Mouse (Mus musculus) cerebellum, adult (tissue): ENCODE data around the gene Mast4.

Experiments
- ATAC-seq: cut with Nextera tagmentation; 2 replicates; pipeline ENCODE4 v1.9.2; 2017; ENCODE audit warnings: mild to moderate bottlenecking, moderate library complexity, mixed read lengths; ENCODE audit not compliant: insufficient number of reproducible peaks, low FRiP score, low TSS enrichment

Gene Mast4

DNA sequence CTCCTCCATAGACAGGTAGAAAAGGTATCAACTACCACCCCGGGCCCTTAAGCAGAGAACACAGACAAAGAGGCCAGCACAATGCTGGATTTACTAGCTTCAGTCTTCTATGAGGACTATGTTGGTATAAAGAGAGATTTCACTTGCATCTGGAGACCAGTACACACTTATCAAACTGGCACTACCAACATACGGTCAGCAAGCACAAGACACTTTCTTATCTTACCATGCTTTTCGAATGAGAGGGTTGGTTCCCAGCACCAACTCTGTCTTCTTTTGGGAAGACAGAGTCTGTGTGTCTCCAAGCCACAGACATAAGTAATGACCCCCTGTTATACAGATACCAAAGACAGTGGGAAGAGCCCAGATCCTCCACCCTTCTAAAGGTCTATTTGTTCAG lies 555.4 kb downstream of the Mast4 start:
- ATAC-seq = no peak

DNA sequence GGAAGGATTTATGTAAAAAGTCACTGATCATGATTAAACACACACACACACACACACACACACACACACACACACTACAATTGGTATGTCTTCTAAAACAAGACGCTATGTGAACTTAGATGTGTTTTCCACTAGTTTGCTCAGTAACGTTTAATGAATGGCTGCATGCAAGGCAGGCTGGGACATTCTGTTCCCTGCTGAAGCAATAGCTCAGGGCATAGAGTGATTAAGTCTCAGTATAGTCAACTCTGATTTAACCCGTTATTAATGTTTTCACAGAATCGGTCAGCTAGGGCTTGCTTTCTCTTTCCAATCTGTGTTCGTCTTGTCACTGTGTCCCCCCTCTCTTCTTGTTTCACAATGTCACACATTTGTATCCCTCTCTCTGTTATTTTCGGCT lies 558.8 kb downstream of the Mast4 start:
- ATAC-seq = no peak

DNA sequence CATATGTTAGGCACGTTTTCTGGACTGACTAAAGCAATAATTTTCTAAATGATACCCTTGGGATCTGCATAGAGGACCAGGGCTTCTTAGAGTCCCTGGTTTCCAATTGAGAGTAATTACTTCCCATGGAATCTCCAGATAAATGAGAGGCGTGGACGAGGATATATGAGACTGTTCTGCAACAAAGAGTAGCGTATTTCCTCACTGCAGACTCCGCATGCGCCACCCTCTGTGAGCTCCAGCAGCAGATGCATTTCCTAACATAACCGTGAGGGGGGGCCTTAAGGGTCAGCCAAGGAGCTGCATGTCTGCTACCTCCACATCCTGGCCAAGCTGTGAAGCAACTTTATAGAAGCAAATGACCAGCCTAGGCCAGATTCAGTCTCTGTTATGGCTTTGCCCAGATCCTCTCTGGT lies 559.5 kb downstream of the Mast4 start:
- ATAC-seq = no peak

DNA sequence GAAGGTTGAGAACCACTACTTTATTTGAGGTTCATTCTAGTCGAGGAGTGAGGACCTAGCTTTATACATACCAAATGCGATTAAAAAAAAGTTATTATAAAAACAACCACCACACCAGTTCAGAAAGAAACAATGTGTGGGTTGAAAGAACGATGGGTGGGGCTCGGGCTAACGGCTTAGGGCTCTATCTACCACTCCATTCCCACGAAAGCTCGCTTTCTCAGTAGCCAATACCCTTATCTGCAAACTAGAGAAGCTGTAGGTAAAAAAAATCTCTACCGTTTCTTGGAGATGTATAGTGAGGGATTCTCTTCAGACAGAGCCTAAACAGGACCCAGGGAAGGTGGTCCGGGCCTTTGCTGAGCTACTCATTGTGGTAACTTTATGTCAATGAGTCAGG lies 561.1 kb downstream of the Mast4 start:
- no peak for ATAC-seq

DNA sequence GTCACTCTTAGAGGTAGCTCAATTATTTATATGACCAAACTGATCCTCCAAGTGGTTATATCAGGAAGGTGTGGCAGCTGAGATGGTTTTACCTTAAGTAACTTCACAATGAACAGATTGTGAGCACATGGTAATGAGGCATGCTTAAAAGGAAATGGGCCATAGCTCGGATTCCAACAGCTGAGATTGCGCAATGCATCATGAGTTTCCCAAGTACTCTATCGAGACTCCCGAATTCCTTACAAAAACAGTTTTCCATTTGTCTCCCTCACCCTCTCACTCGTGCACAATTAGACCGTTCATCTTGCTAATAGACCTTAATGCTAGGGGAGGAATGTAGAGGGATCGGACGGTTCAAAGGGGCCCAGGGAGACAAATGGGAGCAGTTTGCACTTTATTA lies 564.1 kb downstream of the Mast4 start:
- no peak for ATAC-seq

DNA sequence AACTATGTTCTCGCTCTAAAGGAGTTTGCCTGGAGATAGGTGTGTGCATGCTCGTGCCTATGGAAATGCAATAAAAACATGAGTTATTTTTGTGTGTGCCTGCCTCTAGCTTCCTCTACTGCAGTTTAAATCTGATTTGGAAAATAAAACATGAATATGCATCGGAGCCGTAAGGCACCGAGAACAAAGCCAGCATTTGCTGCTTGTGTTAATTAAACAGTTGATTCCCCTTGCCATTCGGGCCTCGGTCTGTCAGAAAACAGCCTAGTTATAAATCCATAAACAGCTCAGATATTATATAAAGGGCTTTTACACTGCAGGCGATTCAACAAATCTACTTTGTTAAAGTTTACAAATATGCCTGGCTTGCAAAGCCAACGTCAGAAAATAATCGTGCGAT lies 565.8 kb downstream of the Mast4 start:
- ATAC-seq = no peak

DNA sequence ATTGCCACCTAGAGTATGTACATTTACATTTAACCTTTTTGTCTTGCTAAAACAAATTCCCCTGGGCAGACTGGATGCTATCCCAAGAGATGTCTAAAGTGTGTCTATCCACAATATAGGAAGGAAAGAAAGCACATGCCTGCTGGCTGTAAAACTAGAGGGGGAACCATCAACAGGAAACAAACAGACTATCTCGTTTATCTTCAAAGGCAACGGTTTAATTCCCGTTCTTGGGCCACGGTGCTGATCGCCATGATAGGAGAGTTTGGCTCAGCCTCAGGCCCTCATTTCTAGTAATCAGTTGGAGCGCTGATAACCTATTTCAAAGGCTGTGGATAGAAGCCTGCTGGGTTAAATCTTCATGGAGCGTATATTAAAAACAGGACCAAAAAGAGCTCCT lies 567.2 kb downstream of the Mast4 start:
- no peak for ATAC-seq

DNA sequence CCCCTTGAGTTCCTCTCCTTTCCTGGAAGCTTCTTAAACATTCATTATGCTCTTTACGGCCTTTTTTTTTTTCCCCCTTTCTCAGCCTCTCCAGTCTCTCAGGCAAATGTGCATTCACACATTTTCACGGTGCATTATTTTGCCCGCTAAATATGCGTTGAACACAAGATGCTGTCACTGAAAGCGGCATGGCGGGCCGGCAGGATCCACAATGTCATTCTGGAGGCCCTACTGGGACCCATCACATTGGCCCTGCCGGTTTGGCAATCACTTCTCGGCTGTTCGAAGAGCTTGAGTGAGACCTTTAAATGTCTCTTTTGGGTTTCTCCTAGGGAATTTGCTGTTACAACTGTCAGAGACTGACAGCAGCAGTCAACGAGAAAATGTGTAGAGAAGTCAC lies 569.1 kb downstream of the Mast4 start:
- no peak for ATAC-seq

DNA sequence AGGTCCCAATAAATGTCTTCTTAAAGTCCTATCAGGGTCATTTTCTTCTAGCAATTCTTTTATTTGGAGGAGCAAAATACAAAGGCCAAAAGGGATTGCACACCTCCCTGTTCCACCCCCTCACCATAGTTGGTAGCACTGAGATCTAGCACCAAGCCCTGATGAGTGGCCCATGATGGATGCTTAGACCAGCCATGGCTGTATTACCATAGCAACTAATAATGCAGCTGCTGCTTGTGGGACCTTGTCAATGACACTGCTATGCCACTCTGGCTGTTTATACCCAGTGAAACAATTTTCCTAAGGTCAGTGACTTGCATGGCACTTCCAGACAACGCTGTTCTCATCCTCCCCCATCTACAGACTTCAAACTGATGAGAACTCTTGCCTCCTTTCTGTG lies 570.1 kb downstream of the Mast4 start:
- no peak for ATAC-seq

DNA sequence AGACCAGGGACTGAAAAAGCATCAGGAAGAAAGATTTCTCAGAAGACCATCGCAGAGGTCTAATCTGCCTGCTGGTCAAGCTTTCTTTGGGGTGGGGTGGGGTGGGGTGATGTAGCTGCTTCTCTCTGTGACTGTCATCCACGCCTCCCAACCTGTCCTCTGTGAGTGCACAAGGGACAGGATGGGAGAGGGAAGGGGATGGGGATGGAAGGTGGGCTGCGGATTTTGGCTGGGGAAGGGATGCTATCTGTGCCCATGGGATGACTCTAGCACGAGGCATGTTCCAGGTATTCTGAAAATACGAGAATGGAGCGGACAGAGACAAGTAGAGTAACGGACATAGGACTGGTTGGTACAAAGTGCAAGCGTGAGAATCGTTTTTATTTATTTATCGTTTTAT lies 572.1 kb downstream of the Mast4 start:
- ATAC-seq = no peak

DNA sequence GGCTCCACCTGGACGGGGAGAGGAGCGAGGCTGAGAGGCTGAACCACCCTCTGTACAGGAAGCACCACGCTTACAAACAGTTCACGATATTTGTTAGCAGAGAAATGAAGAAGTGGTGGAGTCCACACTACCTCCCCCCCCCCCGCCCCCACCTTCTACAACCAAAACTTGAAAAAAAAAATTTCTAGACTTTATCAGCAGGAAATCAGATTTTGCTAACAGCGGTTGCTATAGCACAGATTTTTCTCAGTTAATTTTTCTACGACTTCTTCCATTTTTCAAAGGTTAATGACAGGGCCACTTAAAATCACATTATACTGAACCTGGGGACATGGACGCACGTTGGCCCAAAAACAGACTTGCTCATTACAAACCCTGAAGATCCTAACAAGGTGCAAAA lies 572.9 kb downstream of the Mast4 start:
- ATAC-seq = no peak

DNA sequence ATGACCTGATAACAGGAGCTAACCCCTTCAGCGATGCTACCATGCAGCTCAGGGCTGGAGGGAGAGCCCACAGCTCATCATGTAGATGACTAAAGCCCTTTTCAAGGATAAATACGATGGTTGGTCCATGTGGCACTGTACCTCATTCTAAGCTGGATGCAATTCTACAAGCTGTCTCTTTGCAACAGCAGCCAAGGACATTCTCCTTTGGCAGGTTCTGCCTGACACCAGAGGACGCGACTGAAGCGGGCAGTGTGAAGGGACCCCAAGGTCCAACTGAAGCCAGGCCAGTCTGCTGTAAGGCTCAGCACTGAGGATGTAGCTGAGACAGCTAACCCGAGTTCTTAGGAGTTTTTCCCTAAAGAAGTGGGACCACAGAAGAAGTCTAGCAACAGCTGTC lies 576.3 kb downstream of the Mast4 start:
- ATAC-seq = no peak

DNA sequence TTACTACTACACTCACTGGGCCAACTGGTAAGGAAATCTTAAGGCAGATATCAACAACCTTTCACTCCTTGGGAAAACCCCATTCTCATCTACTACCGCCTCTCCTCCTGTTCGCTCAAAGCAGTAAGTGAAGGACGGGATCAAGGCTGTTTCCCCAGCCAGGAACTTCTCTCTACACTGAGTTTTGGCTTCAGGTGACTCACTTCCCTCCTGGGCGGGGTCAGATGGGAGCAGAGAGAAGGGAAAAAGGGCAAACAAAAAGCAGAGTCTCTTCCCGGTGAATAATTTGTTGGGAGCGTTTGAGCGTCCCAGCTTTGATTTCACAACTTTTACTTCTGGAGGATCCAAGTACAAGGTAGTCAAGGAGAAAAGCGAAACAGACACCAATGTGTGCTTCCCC lies 578.2 kb downstream of the Mast4 start:
- no peak for ATAC-seq

DNA sequence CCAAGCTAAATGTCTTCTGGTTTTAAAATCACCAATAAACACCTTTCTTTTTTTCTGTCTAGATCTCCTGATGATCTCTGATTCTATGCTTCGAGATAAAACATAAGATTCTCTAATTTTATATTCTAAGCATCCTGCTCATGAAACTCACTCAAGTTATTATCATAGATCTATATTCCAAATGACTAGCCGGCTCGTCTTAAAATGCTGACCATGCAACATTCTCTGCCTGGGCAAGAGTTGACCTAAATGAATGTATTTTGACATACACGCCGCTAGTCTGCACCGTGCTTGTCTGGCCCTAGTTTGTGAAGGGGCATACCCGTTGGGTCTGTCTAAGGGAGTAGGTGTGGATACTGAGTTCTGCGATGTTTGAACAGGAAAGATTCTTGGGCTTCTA lies 579.2 kb downstream of the Mast4 start:
- ATAC-seq = no peak

DNA sequence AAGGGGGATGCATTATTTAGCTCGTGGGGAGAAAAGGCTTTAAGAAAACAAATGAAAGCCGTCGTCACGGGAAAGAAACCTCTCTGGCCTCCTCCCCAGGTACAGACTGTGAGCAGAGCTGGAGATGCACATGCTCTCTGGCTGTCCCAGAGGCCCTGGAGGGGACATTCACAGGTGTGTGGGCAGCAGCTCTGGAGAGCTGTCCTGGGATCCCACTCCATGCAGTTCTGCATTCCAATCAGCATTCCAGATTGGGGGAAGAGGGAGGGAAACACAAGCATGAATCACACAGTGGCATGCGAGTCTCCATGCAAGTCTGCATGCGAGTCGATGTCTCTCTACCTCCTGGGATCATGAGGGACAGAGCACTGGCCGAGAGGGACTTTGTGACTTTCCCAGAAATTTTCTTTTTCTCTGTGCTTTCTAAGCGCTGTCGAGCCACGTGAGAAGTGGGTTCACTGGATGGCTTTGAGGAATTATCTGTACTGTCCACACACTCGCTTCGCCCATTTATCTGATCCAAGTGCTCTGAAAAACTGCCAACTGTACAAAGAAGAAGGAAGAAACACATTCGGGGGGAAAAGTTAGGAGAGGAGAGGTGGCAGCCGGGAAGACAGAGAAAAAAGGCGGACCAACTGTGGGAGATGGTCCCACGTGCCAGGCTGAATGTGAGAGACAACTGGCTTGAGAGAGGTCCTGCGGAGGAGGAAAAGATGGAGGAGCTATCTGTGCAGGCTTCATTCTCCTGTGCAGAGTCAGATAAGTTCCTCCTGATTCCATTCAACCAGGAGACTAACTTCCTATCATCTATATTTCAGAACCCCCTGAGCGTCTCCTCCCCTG lies 580.4 kb downstream of the Mast4 start:
- no peak for ATAC-seq

DNA sequence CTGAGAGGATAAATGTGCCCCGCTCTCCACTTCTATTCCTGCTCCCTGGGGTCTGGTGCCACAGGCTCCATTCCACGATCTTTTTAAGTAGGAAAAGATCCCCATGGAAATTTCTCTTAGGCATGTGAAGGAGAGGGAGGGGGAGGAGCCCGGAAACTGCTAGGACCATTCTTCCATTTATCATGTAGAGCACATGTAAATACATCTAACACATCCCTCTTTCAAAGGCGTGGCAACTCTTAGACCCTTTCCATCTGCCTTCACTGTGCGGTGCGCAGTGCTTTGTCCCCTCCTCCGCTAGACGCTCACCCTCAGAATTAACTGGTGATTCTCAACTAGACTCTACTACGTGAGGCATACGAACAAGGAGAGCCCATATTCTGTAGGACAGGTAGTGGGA lies 584.4 kb downstream of the Mast4 start:
- no peak for ATAC-seq

DNA sequence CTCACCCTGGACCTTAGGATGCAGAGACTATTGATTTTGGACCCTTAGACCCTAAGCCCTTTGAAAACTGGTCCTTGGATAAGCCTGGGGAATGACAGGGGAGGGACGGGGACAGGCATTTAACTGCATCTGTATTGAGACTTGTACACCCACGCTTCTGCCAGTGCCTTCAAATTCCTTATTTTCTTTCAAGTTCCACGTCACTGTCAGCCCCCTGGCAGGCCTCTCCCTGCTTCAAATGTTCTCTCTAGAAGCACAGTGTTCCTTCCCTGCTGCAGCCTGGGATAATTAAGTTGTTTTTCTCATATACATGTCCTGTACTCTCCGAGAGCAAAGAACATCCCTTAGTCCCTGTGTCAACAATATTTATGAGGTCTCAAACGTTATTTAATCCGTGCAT lies 585.1 kb downstream of the Mast4 start:
- ATAC-seq = no peak

DNA sequence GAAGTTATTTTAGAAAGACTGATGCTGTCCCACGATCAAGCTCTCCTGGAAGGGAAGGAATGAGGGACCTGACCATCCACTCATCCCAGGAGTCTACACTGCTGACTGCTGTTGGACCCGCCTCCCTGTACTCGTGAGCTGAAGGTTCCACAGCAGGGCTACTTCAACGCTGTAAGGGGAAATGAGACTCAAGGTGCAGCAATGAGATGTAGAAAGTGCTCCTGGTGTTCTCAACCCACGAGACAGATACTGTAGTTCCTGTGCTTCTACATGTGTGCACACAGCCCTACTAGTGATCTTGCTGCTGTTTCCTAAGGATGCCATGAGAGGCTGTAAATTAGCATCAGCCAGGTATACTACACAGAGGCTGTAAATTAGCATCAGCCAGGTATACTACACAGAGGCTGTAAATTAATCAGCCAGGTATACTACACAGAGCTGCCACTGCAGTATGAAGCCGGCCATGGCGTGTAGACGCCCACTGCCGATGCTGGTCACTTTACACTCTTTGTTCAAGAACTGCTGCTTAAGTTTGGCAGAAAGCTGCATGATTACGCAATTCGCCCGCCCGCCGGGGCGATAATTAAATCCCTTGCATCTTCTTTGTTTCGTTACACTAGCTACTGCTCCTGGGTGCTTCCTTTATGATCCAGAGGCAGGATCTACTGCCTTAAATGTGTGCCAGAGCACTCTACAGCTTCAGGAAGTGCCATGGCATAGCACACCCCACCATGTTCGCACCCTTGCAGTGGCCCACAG lies 587.3 kb downstream of the Mast4 start:
- no peak for ATAC-seq

DNA sequence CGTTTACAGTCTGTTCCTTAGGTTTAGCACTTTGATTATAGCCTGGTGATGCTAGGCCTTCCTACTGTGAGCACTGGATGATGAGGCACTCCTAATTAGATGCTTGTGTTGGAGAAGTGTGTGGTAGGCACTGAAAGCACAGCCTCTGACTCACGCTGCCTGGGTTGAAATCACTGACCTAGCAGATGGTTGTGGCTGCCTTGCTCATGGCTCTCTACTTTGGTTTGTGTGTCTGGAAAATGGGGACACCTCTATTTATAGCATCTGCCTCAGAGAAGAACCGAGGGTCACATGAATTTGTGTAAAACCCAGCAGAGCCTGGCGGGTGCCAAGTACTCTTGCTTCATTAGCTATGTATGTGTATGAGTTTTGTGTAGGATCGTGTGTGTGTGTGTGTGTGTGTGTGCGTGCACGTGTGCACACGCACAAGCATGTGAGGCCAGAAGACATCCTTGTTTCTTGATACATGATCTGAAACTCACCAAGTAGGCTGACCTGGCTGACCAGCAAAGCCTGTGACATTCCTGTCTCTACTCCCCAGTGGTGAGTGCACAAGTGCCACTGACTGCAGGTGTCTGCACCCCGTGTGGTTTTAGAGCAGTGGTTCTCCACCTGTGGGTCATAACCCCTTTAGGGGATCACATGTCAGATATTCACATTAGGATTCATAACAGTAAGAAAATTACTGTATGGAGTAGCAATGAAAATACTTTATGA lies 588.5 kb downstream of the Mast4 start:
- ATAC-seq = no peak

DNA sequence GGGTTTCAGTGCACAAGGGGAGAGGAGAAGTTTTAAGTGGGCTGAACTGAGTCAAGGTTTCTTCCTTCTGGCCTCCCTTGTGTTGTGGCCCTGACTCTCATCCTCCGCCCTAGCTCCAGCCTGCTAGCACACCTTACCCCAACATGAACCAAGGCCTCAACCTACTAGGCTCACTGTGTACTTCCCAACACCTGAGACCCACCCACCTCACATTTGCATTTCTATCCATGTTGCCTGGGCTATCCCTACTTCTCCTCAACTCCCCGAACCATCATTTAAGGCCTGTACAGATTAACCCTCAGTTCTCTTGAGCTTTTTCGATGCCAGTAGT lies 589.1 kb downstream of the Mast4 start:
- no peak for ATAC-seq

DNA sequence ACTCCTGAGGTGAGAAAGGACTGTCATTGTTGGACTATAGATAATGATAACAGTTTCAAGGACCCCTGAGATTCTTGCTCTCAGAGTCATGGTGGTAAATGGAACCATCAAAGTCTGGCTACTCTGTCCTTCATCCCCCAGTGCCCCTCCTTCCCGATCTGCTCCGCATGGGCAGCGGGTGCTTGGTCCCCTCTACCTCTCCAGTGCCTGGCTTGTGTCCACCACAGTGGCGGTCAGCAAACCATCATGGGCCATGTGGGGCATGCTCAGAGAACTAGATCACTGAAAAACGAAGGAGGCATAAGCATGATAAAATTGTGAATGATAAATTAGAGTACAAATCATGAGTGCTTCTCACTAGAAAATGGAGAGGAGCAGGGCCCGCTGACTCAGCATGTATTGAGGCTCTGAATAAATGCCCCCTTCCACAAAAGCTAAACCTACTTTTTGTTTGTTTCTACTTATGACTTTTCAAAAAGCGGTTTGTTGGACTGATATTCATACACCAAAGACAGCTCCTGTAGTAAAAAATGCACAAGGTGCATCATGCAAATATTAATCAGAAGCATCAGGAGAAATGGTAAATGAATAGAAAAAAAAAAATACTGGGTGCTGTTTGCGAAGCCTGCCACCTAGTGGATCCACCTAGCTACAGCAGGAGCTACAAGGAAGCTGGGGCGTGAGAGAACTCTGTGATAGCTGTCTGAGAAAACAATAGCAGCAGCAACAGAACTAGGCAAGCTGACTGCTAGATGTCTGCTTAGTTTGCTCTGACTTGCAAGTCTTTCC lies 589.6 kb downstream of the Mast4 start:
- ATAC-seq = no peak
